Mouse (Mus musculus) embryonic fibroblast, embryonic 13.5 days (primary cell): ENCODE data around the gene Cfap157.

Experiments used
- CTCF ChIP-seq: IDR thresholded peaks from 2 replicates; pipeline ENCODE4 v1.5.1; 2011; ENCODE audit warnings: mild to moderate bottlenecking, control low read depth, low read length, moderate library complexity, borderline replicate concordance; ENCODE audit not compliant: insufficient read depth
- POLR2A ChIP-seq: IDR thresholded peaks from 2 replicates; pipeline ENCODE4 v1.6.1; 2011; ENCODE audit warnings: low read depth, mild to moderate bottlenecking, control low read depth, low read length, moderate library complexity

- no peak for TF ChIP-seq CTCF
- no peak for TF ChIP-seq POLR2A
These were observed 14.7 kb downstream of the Cfap157 start for GRCm38 (mm10) chr2:32769327-32770085.
